Mouse (Mus musculus) myocyte (in vitro differentiated cells): ENCODE measurements around the gene Mllt11. TPM values are rescaled to one million over a fixed set of nuclear protein-coding genes. Genes with fewer than 3 reads are reported as not detected.
A peak's percentile ranks its signal among the peaks of the same experiment; 100 is the strongest.

Experiments used
- H3K27me3 ChIP-seq: one replicate; pipeline ENCODE4 v1.6.1; 2011; ENCODE audit not compliant: control insufficient read depth, insufficient read depth, insufficient read length
- H3K36me3 ChIP-seq: one replicate; pipeline ENCODE4 v1.6.1; 2011; ENCODE audit not compliant: control insufficient read depth, insufficient read depth
- H3K4me2 ChIP-seq: one replicate; pipeline ENCODE4 v1.6.1; 2011; ENCODE audit warnings: low read depth, control low read depth
- H3K4me3 ChIP-seq: one replicate; pipeline ENCODE4 v1.5.1; 2011; ENCODE audit warnings: mild to moderate bottlenecking, control low read depth, moderate library complexity
- H3K79me2 ChIP-seq: one replicate; pipeline ENCODE4 v1.6.1; 2011; ENCODE audit not compliant: control insufficient read depth, insufficient read depth
- H3ac ChIP-seq: one replicate; pipeline ENCODE4 v1.6.1; 2011; ENCODE audit not compliant: control insufficient read depth, insufficient read length
- CEBPB ChIP-seq: IDR thresholded peaks from 2 replicates; pipeline ENCODE4 v1.6.1; 2011; ENCODE audit warnings: mild to moderate bottlenecking, moderate library complexity; ENCODE audit not compliant: poor library complexity, insufficient read depth, severe bottlenecking
- E2F4 ChIP-seq: IDR thresholded peaks from one replicate; pipeline ENCODE4 v1.6.1; 2011; ENCODE audit warnings: mild to moderate bottlenecking, control low read depth, moderate library complexity; ENCODE audit not compliant: insufficient read depth
- MAX ChIP-seq: IDR thresholded peaks from one replicate; pipeline ENCODE4 v1.6.1; 2011; ENCODE audit warnings: low read depth, mild to moderate bottlenecking, control low read depth
- MYOD1 ChIP-seq, 3 experiments: IDR thresholded peaks; one replicate each; pipeline ENCODE4 v1.6.1; 2011; ENCODE audit warnings: control low read depth in 2 of 3, low read depth in 2 of 3, mild to moderate bottlenecking in 2 of 3, moderate library complexity in 1 of 3; ENCODE audit not compliant: insufficient read length in 2 of 3, control insufficient read depth in 1 of 3
- MYOG ChIP-seq, 3 experiments: IDR thresholded peaks; one replicate each; pipeline ENCODE4 v1.6.1; 2011; ENCODE audit warnings: control low read depth in 2 of 3, low read depth in 2 of 3, mild to moderate bottlenecking in 2 of 3; ENCODE audit not compliant: insufficient read length in 2 of 3, control insufficient read depth in 1 of 3, insufficient read depth in 1 of 3
- POLR2A ChIP-seq: IDR thresholded peaks from one replicate; pipeline ENCODE4 v1.6.1; 2011; ENCODE audit warnings: low read depth, mild to moderate bottlenecking, control low read depth, moderate library complexity; ENCODE audit not compliant: insufficient read length
- POLR2AphosphoS2 ChIP-seq: IDR thresholded peaks from one replicate; pipeline ENCODE4 v1.6.1; 2011; ENCODE audit warnings: low read depth, control low read depth; ENCODE audit not compliant: insufficient read length
- REST ChIP-seq: IDR thresholded peaks from one replicate; pipeline ENCODE4 v1.6.1; 2011; ENCODE audit warnings: mild to moderate bottlenecking, control low read depth, moderate library complexity; ENCODE audit not compliant: insufficient read depth, insufficient read length
- SRF ChIP-seq: IDR thresholded peaks from one replicate; pipeline ENCODE4 v1.6.1; 2011; ENCODE audit warnings: low read depth; ENCODE audit not compliant: control insufficient read depth, insufficient read length
- TCF12 ChIP-seq: IDR thresholded peaks from one replicate; pipeline ENCODE4 v1.6.1; 2011; ENCODE audit warnings: mild to moderate bottlenecking, control low read depth; ENCODE audit not compliant: poor library complexity, insufficient read depth, severe bottlenecking
- TCF3 ChIP-seq: IDR thresholded peaks from one replicate; pipeline ENCODE4 v1.6.1; 2011; ENCODE audit warnings: low read depth, control low read depth; ENCODE audit not compliant: insufficient read length
- USF1 ChIP-seq: IDR thresholded peaks from one replicate; pipeline ENCODE4 v1.6.1; 2011; ENCODE audit warnings: low read depth, mild to moderate bottlenecking, control low read depth, moderate library complexity
- polyA plus RNA-seq: library from polyadenylated mRNA; unstranded; fragments of >200 nt; fragmentation: generic; extraction: Trizol; gene quantifications from one replicate; pipeline ENCODE4 v1.2.1, GENCODE M21; 2012; ENCODE audit warnings: missing spikeins

Mllt11 gene
- polyA plus RNA-seq, 1 experiment = 51.9 TPM

GRCm38 (mm10) chr3:95230495-95231297 lies 1.3 kb downstream of the Mllt11 start:
- TF ChIP-seq USF1 (no peak), POLR2AphosphoS2 (peak; percentile 51)
- Histone ChIP-seq H3K4me2 (peak overlapping the region; percentile 95), H3K4me3 (peak overlapping the region; percentile 94), H3K79me2 (peaks cover 73% of the 10 kb centered on the region), H3K36me3 (peaks cover 33% of the 10 kb centered on the region), H3K27me3 (no peaks in the 10 kb centered on the region), H3ac (peak overlapping the region; percentile 75)

DNA sequence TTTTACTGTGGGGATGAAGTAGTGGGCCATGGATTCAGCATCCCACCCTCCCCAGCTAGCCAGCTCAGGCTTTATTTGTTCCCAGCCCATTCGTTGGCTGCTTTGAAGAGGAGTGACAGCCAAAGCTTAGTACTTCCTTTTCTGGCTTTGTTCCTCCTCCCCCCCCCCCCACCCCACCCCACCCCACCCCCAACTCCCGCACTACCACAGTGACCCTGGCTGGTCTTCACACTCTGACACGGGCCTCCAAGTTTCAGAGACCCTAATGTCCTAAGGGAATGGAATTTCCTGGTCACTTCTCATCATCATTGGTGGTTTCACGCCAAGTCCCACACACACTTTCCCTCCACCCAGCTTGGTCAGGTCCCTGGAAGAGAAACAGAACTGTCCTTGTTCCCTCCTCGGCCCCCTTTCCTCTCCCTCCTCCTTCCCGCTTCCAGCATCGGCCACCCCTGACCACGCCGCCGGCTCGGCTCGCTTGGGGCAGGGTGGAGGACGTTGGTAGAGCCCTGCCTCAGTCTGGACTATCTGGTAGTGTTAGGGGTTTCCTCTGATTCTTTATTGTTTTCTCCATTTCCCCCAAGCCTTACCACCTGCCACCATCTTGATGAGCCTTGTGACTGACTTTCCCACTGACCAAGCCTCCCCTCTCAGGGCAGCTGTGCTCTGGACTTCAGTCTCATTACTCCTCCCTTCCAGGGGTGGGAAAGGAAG lies 2.0 kb downstream of the Mllt11 start:
- H3K79me2 ChIP-seq = peaks cover 81% of the 10 kb centered on the region
- H3ac ChIP-seq = peak overlapping the region; percentile 75
- no peaks in the 10 kb centered on the region for H3K27me3 ChIP-seq
- TF ChIP-seq POLR2A (peak; percentile 55), MYOG (IDR thresholded peaks at IDR 0.05; ENCODE audit: control insufficient read depth in 1 of 3, insufficient read depth in 1 of 3, insufficient read length in 2 of 3, low read depth in 2 of 3) (peak in 2 of 3 experiments; percentile 52 to 55), CEBPB (no peak), TCF12 (no peak), USF1 (no peak), POLR2AphosphoS2 (peak; percentile 2), REST (no peak), SRF (no peak), E2F4 (no peak), MAX (no peak), TCF3 (no peak), MYOD1 (IDR thresholded peaks at IDR 0.05; ENCODE audit: control insufficient read depth in 1 of 3, insufficient read length in 2 of 3, low read depth in 2 of 3) (peak in 2 of 3 experiments; percentile 54 to 58)
- H3K4me2 ChIP-seq = peak overlapping the region; percentile 95
- peaks cover 25% of the 10 kb centered on the region for H3K36me3 ChIP-seq
- peak overlapping the region; percentile 94 for H3K4me3 ChIP-seq

DNA sequence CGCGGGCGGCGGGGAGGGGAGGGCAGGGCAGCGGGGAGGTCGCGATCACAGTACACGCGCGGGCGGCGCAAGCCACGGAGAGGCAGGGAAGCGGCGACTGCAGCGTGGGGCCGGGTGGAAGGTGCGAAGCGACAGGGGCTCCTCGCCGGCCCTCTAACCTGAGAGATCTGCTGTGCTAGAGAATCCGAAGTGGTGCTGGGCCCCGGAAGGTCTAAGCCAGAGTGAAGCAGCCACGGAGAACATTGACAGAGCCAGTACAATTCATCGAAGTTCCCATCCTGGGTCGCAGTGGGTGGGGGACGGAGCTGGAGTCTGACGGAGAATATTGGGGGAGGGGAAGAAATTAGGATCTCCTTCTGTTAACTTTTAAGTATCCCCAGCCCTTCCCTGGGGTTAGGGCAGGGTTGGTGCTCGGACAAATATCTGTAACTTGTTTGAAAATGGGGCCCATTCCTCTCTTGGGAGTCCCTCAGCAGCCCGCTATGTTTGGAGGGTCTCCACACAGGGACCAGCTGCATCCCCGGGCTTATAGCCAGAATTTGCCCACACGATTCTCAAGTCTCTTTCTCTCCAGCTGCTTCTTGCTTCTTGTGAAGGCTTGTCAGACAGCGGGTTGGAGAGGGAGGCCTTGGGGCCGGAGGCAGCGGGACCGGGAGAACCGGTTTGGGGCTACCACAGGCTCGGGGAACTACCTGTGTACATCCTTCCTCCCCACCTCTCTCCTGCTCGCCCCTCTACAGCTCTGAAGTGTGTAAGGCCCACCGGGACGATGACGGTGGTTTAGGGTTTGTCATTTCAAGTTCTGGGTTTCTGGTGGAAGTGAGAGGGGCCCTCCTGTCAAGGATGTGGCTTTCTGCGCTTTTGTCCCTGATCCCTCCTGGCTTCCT lies 2.8 kb downstream of the Mllt11 start:
- no peaks in the 10 kb centered on the region for H3K27me3 ChIP-seq
- H3K36me3 ChIP-seq = peaks cover 23% of the 10 kb centered on the region
- peak overlapping the region; percentile 75 for H3ac ChIP-seq
- peaks cover 89% of the 10 kb centered on the region for H3K79me2 ChIP-seq
- no peak for TF ChIP-seq TCF12
- TF ChIP-seq POLR2AphosphoS2 = peak; percentile 14
- no peak for TF ChIP-seq CEBPB
- peak; percentile 10 for TF ChIP-seq POLR2A
- peak in 1 of 3 experiments; percentile 22 for TF ChIP-seq MYOG (IDR thresholded peaks at IDR 0.05; ENCODE audit: control insufficient read depth in 1 of 3, insufficient read depth in 1 of 3, insufficient read length in 2 of 3, low read depth in 2 of 3)
- TF ChIP-seq REST = no peak
- TF ChIP-seq MYOD1 (IDR thresholded peaks at IDR 0.05; ENCODE audit: control insufficient read depth in 1 of 3, insufficient read length in 2 of 3, low read depth in 2 of 3) = peak in 1 of 3 experiments; percentile 23
- peak overlapping the region; percentile 94 for H3K4me3 ChIP-seq
- H3K4me2 ChIP-seq = peak overlapping the region; percentile 95

- Histone ChIP-seq H3K36me3 (peaks cover 18% of the 10 kb centered on the region), H3K4me2 (peak within 1 kb of the TSS; percentile 95), H3K4me3 (peak within 1 kb of the TSS; percentile 94), H3K79me2 (peaks cover 88% of the 10 kb centered on the region), H3K27me3 (no peaks in the 10 kb centered on the region), H3ac (peak within 1 kb of the TSS; percentile 75)
- peak in 2 of 3 experiments; percentile 8 to 44 for TF ChIP-seq MYOG (IDR thresholded peaks at IDR 0.05; ENCODE audit: control insufficient read depth in 1 of 3, insufficient read depth in 1 of 3, insufficient read length in 2 of 3, low read depth in 2 of 3)
- TF ChIP-seq USF1 = no peak
- TF ChIP-seq POLR2A = peak; percentile 86
- no peak for TF ChIP-seq REST
- TF ChIP-seq MAX = no peak
- peak; percentile 79 for TF ChIP-seq CEBPB
- no peak for TF ChIP-seq SRF
- no peak for TF ChIP-seq TCF12
- TF ChIP-seq TCF3 = no peak
- TF ChIP-seq E2F4 = no peak
- TF ChIP-seq POLR2AphosphoS2 = peak; percentile 93
- TF ChIP-seq MYOD1 (IDR thresholded peaks at IDR 0.05; ENCODE audit: control insufficient read depth in 1 of 3, insufficient read length in 2 of 3, low read depth in 2 of 3) = peak in 1 of 3 experiments; percentile 34
These were observed 3.6 kb downstream of the Mllt11 start, which contains the start of gene Cdc42se1 for GRCm38 (mm10) chr3:95228148-95228893. Gene Cdc42se1, plus strand, starts transcription at chr3:95228732.
